Comparison of ENCODE assay signal across 15 mouse cellular contexts in the genomic region with DNA sequence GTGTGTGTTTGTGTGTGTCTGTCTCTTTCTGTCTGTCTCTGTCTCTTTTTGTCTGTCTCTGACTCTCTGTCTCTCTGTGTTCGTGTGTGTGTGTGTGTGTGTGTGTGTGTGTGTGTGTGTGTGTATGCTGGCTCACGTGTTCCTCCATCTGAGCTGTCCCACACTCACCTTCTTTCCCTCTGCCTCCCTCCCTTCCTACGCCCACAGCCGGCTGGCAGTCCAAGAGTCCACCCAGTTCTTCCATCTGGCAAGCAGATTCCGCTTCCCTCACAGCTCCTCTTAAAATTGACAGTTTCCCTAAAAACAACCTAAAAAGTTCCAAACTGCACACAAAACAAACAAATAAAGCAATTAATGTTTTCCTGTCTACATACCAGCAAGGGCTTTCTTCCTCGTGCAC. TPM values are rescaled to one million over a fixed set of nuclear protein-coding genes. Genes with fewer than 3 reads are reported as not detected.
A peak's percentile ranks its signal among the peaks of the same experiment; 100 is the strongest.
DNase-seq lines count a peak whose midpoint lies in the region; ATAC-seq and TF ChIP-seq lines count a peak whose summit lies in the region.
"Had no signal": no experiment of that assay in that cellular context is flagged by ENCODE, and none has a peak within 500 bp of the region (broad histone marks: within the 10 kb centered on the region; RNA-seq: fewer than 3 reads in every experiment).

No protein-coding gene starts in this region.

- H3K27ac ChIP-seq in neural tube, embryonic 15.5 days (replicated peaks) = no peak overlapping the region
- no peak overlapping the region for H3K27ac ChIP-seq in lung, postnatal 0 days (ENCODE audit: low read length)
- H3K27ac ChIP-seq in embryonic facial prominence, embryonic 10.5 days (replicated peaks) = no peak overlapping the region
- H3K27ac ChIP-seq: liver, embryonic 15.5 days; stomach, embryonic 15.5 days had no signal

- TF ChIP-seq CTCF in lung, postnatal 0 days (IDR thresholded peaks at IDR 0.05) = no peak

- H3K36me3 ChIP-seq in neural tube, embryonic 15.5 days = no peaks in the 10 kb centered on the region
- no peaks in the 10 kb centered on the region for H3K36me3 ChIP-seq in lung, postnatal 0 days (ENCODE audit: insufficient read depth, low read length)
- H3K36me3 ChIP-seq in embryonic facial prominence, embryonic 10.5 days (replicated peaks) = no peaks in the 10 kb centered on the region
- H3K36me3 ChIP-seq: liver, embryonic 15.5 days; stomach, embryonic 15.5 days had no signal

- no peak for TF ChIP-seq EP300 in lung, postnatal 0 days (IDR thresholded peaks at IDR 0.05)

- H3K9me3 ChIP-seq in neural tube, embryonic 15.5 days (replicated peaks) = no peaks in the 10 kb centered on the region
- H3K9me3 ChIP-seq in lung, postnatal 0 days (ENCODE audit: low read length) = no peaks in the 10 kb centered on the region
- H3K9me3 ChIP-seq in embryonic facial prominence, embryonic 10.5 days = no peaks in the 10 kb centered on the region
- H3K9me3 ChIP-seq: liver, embryonic 15.5 days; megakaryocyte, embryonic 14.5 days; stomach, embryonic 15.5 days had no signal

- no peak for ATAC-seq in neural tube, embryonic 15.5 days (ENCODE audit: low FRiP score)
- ATAC-seq in lung, postnatal 0 days = no peak

- no peak overlapping the region for H3K9ac ChIP-seq in neural tube, embryonic 15.5 days (replicated peaks)
- no peak overlapping the region for H3K9ac ChIP-seq in lung, postnatal 0 days (replicated peaks; ENCODE audit: low read depth)
- H3K9ac ChIP-seq: liver, embryonic 15.5 days; stomach, embryonic 15.5 days had no signal

- H3K27me3 ChIP-seq in neural tube, embryonic 15.5 days (replicated peaks) = no peaks in the 10 kb centered on the region
- H3K27me3 ChIP-seq in lung, postnatal 0 days (replicated peaks; ENCODE audit: insufficient read depth, low read length) = no peaks in the 10 kb centered on the region
- no peaks in the 10 kb centered on the region for H3K27me3 ChIP-seq in embryonic facial prominence, embryonic 10.5 days (replicated peaks; ENCODE audit: low read depth, poor library complexity, severe bottlenecking)
- H3K27me3 ChIP-seq: liver, embryonic 15.5 days; megakaryocyte, embryonic 14.5 days; stomach, embryonic 15.5 days had no signal

- no peak overlapping the region for H3K4me3 ChIP-seq in neural tube, embryonic 15.5 days (replicated peaks)
- H3K4me3 ChIP-seq in lung, postnatal 0 days (ENCODE audit: low read depth, low read length) = no peak overlapping the region
- no peak overlapping the region for H3K4me3 ChIP-seq in embryonic facial prominence, embryonic 10.5 days
- H3K4me3 ChIP-seq: erythroblast, embryonic 14.5 days; liver, embryonic 15.5 days; megakaryocyte, embryonic 14.5 days; myocyte; stomach, embryonic 15.5 days had no signal

- H3K4me2 ChIP-seq in neural tube, embryonic 15.5 days = no peak overlapping the region
- no peak overlapping the region for H3K4me2 ChIP-seq in lung, postnatal 0 days (replicated peaks; ENCODE audit: low read depth, low read length)
- H3K4me2 ChIP-seq: liver, embryonic 15.5 days; stomach, embryonic 15.5 days had no signal

- 77% methylated on average over 5 of the region's 6 CpGs for WGBS in neural tube, embryonic 15.5 days
- WGBS in lung, postnatal 0 days = 68% methylated on average over 5 of the region's 6 CpGs
- 56% methylated on average over 6 of the region's 6 CpGs for WGBS in embryonic facial prominence, embryonic 10.5 days

- H3K4me1 ChIP-seq in neural tube, embryonic 15.5 days = no peaks in the 10 kb centered on the region
- no peaks in the 10 kb centered on the region for H3K4me1 ChIP-seq in lung, postnatal 0 days (ENCODE audit: insufficient read depth, low read depth, low read length)
- 0 out of 2 replicates have a peak, but pooled peaks cover 2% of the 10 kb centered on the region for H3K4me1 ChIP-seq in embryonic facial prominence, embryonic 10.5 days
- H3K4me1 ChIP-seq: liver, embryonic 15.5 days; megakaryocyte, embryonic 14.5 days; stomach, embryonic 15.5 days had no signal

- intact Hi-C loops in left cerebral cortex, postnatal 36 days (cut with DNase I) = no loop called here

- DNase-seq in cerebellum, postnatal 25 days = peak; percentile 10 to 29
- DNase-seq in frontal cortex, postnatal 25 days (ENCODE audit: low spot score in 2 of 2) = peak; percentile 8 to 15
- peak; percentile 9 for DNase-seq in layer of hippocampus, adult 9-10 months (ENCODE audit: low spot score)
- peak; percentile 71 for DNase-seq in left cerebral cortex, postnatal 36 days (ENCODE audit: low spot score in 2 of 2)
- DNase-seq in lung, postnatal 0 days (ENCODE audit: low spot score) = no peak
- no peak for DNase-seq in liver
- DNase-seq in embryonic facial prominence, embryonic 10.5 days (ENCODE audit: low spot score) = no peak
- DNase-seq: adrenal gland, postnatal 36 days; gastrocnemius, postnatal 10 days had no signal

RNA-seq across cellular contexts. Expression of a gene that starts 55.3 kb away (rescaled TPM):
- total RNA-seq in left cerebral cortex, postnatal 36 days (2021) = 10 to 100 TPM; 12.8 to 15.5 TPM
- 0.33 and 0.84 TPM in 2 replicates for polyA plus RNA-seq in neural tube, embryonic 15.5 days (2015; fragmentation: Nextera tagmentation; extraction: Ambion mirVana)
- polyA plus RNA-seq in lung, postnatal 0 days (2015; fragmentation: Nextera tagmentation; extraction: Ambion mirVana) = 6.2 and 6.3 TPM in 2 replicates
- polyA plus RNA-seq in embryonic facial prominence, embryonic 10.5 days (2016; fragmentation: Nextera tagmentation; extraction: Ambion mirVana) = 1.2 and 1.6 TPM in 2 replicates
- polyA plus RNA-seq: erythroblast, embryonic 14.5 days had no signal

Comparison
In these comparisons a context has a peak if more than half of its experiments do, and no peak if none do; other contexts are left out.
1. DNase-seq: peak in cerebellum, postnatal 25 days (2 of 2), frontal cortex, postnatal 25 days (2 of 2), layer of hippocampus, adult 9-10 months (single experiment) and left cerebral cortex, postnatal 36 days (2 of 2); none in lung, postnatal 0 days (single experiment), liver (single experiment) and embryonic facial prominence, embryonic 10.5 days (single experiment).